18 mouse cellular contexts compared by ENCODE assay signal in the genomic region with DNA sequence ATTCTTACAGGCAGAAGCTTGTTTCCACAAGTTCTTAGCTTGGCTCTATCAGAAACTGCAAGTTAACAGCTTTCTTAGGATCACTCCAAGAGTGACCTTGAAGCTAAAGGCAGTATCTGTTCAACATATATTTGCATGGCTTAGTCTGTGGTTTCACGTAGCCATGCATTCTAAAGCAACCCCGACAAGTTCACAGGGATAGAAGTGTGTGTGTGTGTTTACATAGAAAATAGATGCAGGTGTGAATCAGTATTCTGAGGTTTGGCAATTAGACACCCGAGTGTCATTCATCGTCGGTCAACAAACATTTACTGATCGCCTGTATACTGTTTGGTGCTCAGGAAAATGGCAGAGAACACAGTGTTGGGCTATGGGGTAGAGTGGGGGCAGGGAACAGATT.
"Had no signal": no experiment of that assay in that cellular context is flagged by ENCODE, and none has a peak within 500 bp of the region (broad histone marks: within the 10 kb centered on the region; RNA-seq: fewer than 3 reads in every experiment).

No protein-coding gene starts in this region.

- H3K9me3 ChIP-seq: intestine, embryonic 15.5 days; kidney, embryonic 15.5 days; limb, embryonic 12.5 days; limb, embryonic 15.5 days; stomach, embryonic 15.5 days had no signal

- H3K9ac ChIP-seq: intestine, embryonic 15.5 days; kidney, embryonic 15.5 days; limb, embryonic 12.5 days; limb, embryonic 15.5 days; stomach, embryonic 15.5 days had no signal

- H3K4me3 ChIP-seq: intestine, embryonic 15.5 days; kidney, embryonic 15.5 days; limb, embryonic 12.5 days; limb, embryonic 15.5 days; stomach, embryonic 15.5 days had no signal

- ATAC-seq: intestine, embryonic 15.5 days had no signal

- H3K27me3 ChIP-seq: intestine, embryonic 15.5 days; limb, embryonic 12.5 days; stomach, embryonic 15.5 days had no signal

- H3K36me3 ChIP-seq: intestine, embryonic 15.5 days; kidney, embryonic 15.5 days; limb, embryonic 12.5 days; limb, embryonic 15.5 days; stomach, embryonic 15.5 days had no signal

- H3K4me2 ChIP-seq: intestine, embryonic 15.5 days; kidney, embryonic 15.5 days; limb, embryonic 12.5 days; limb, embryonic 15.5 days; midbrain, embryonic 11.5 days; stomach, embryonic 15.5 days had no signal

- H3K27ac ChIP-seq: intestine, embryonic 15.5 days; kidney, embryonic 15.5 days; limb, embryonic 12.5 days; limb, embryonic 15.5 days; stomach, embryonic 15.5 days had no signal

- DNase-seq: kidney, adult 11 months; kidney, adult 8-10 months; kidney, postnatal 10 days; kidney, postnatal 36 days; left cerebral cortex, postnatal 4 days; lung, adult 2 months; lung, postnatal 14 days; lung, postnatal 4 days; midbrain, embryonic 14.5 days; right cerebral cortex, postnatal 25 days; spleen, adult 18-20 months; thymus, postnatal 25 days had no signal

- H3K4me1 ChIP-seq: intestine, embryonic 15.5 days; limb, embryonic 15.5 days; stomach, embryonic 15.5 days had no signal
